Mouse (Mus musculus) spleen, adult 18-20 months (tissue): ENCODE results near the gene Mia2.
A peak's percentile ranks its signal among the peaks of the same experiment; 100 is the strongest.
"Not testable (repeated sequence)": the region's sequence is repeated elsewhere in the genome, so short reads cannot be mapped to it uniquely, and the experiment has no call there.

Experiments
- DNase-seq, 2 experiments: peaks; one replicate each; pipeline ENCODE4 v3.0.0; 2022; ENCODE audit warnings: mixed read lengths in 2 of 2

Gene Mia2

GRCm38 (mm10) chr12:59095104-59096025, at the start of gene Mia2:
TSS of gene Mia2 (plus strand) at chr12:59095799.
- DNase-seq, result no peak

DNA sequence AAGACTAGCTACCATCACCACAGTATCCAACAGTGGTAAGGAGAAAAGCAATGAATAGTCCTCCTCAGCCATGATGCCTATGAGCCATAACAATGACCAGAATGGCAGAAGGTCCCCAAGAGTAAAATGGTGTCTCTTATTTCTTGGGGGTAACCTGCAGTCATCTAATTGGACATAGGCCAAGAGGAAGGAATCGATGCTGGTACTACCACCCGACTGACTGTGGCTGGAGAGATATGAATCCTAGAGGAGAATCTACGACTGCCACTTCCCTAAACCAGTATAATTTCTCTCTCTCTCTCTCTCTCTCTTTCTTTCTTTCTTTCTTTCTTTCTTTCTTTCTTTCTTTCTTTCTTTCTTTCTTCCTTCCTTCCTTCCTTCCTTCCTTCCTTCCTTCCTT, 43.1 kb upstream of the Mia2 start:
- no peak for DNase-seq

DNA sequence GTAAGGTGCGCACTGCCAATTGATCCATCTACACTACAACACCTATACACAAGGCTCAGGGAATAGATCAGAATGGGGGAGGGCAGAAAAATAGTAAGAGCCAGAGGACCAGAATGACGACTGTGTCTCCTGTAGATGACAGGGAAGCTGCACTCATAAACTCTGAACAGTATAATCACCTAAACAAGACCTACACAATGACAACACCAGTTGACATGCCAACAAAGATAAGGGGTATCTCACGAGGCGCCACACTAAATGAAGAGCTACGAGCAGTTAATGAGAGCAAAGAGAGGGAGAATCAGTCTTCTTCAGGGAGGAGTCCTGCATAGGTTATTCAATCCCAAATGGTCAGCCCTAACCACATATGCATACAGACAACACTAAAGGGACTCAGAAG, 42.4 kb upstream of the Mia2 start:
- no peak for DNase-seq

DNA sequence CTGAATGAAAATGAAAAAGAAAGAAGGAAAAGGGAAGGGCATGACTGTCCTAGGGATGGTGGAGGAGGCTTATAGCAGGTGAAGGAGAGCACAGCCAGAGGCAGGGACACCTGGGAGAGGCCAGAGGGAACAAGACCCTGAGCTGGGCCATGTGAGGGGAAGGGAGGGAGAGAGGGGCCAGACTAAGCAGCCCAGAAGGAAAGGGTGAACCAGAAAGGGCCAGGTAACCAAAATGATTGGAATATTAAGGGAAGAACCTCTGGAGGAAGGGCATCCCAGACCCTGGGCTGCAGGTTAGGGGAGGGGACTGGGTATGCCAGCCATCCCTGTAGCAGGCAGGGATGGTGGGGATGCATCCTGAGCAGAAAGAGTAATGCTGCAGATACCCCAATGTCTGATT, 41.6 kb upstream of the Mia2 start:
- DNase-seq, result no peak

GRCm38 (mm10) chr12:59055196-59055850, 40.3 kb upstream of the Mia2 start:
- no peak for DNase-seq

DNA sequence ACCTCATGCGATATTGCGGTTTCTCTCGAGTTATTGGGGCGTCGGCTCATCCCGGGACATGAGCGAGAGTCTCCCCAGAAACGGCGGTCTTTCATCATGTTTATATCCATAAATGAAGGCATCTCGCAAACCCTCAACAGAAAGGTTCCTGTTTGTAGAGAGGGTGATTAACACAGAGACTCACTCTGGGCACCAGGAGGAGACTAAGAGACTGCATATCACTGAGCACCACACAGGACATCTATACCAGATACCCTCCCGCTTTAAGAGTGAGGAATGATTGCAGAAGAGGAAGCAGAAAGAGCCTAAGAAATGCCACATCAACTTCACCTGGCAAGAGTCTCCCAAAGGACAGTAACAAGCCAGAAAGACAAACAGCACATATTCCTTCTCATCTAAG, 39.4 kb upstream of the Mia2 start:
- no peak for DNase-seq

- not testable (repeated sequence) for DNase-seq
These were observed 37.4 kb upstream of the Mia2 start for GRCm38 (mm10) chr12:59058242-59058641.

DNA sequence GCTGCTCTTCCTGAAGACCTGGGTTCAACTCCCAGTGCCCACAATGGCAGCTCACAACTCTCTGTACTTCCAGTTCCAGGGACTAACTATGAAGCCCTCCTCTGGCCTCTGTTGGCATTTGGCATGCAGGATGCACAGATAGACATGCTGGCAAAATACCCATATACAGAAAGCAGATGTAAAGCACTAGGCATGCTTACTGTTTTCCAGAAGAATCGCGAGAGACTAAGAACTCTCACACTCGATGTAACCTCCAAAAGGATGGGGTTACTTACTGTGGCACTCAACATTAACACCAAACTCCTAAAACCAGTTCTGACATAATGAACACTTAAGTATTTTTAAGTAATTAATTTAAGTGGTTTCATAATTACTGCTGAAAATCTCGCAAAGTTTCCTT, 35.3 kb upstream of the Mia2 start:
- DNase-seq, result no peak

DNA sequence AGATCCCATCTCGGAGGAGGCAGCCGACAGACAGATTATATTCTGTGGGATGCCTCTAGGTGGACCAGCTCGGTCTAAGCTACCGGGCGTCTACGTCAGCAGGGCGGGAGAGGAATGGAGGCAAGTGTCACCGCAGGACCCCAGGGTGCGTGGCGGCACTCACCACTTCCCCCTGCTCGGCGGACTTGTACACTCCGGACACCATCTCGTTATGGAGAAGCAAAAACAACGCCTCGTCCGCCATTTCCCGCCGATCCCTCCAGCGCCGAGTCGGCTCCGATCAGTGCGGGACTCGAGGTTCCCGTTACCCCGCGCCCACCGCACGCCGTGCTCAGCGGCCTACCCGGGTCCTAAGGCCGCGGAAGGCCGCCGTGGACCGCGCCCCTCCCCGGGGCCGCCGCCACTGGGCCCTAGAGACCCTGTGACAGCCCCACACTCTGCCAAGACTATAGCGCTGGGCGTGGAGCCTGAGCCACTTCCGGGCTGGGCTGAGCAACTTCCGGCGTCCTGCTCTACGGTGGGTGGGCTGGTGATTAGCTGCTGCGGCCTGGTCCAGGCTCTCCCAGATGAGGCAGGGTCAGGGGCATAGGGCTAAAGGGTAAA, 34.5 kb upstream of the Mia2 start, which contains the start of gene Trappc6b:
Gene Trappc6b, minus strand, starts transcription at position 480 of the 603 bp plus-strand sequence.
- peak; percentile 55 to 69 for DNase-seq

GRCm38 (mm10) chr12:59064837-59065236, 30.8 kb upstream of the Mia2 start:
- DNase-seq, result no peak

GRCm38 (mm10) chr12:59065776-59066175, 29.8 kb upstream of the Mia2 start:
- DNase-seq, result no peak

DNA sequence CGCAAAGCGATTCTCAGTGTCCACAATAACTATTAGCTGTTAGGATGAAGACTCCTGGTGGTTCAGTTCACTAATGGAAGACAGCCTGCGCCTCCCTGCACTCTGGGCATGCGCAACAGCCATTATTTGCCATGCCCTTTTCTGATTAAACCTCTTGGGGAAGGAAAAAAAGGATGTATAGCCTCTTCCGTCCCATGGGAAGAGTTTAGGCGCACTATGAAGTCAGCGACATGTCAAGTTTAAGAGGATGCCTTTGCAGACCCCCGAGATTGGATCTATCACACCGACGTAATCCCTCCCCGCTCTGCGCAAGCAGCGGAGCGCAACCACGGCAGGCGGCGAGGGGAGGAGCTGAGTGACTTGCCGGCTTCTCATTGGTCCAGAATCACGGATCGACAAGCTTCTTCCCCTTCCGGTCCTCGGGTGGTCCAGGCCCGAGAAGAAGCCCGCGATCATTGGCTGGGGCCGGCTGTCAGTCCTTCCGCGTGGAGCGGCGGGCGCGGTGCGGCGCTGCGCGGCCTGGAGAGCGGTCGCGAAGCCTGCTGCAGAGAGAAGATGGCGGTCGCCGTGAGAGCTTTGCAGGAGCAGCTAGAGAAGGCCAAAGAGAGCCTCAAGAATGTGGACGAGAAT, 29.0 kb upstream of the Mia2 start, which contains the start of gene Pnn:
Gene Pnn, plus strand, starts transcription at position 437 of the 630 bp plus-strand sequence.
- peak; percentile 89 to 93 for DNase-seq

GRCm38 (mm10) chr12:59067095-59067494, 28.5 kb upstream of the Mia2 start:
- DNase-seq, result no peak

DNA sequence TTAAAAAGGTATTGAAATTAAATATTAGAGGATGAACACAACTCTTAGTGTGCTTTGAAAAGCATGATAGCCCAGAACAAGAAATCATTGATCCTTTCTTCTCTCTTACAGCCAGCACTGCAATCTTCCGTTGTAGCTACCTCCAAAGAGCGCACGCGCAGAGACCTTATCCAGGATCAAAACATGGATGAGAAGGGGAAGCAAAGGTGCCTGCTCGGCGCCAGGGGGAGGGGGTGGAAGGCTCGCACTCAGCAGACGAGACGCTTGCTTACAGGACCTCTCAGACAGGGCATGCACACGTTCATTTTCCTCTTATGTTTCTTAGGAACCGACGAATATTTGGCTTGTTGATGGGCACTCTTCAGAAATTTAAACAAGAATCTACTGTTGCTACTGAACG, 26.8 kb upstream of the Mia2 start:
- no peak for DNase-seq

DNA sequence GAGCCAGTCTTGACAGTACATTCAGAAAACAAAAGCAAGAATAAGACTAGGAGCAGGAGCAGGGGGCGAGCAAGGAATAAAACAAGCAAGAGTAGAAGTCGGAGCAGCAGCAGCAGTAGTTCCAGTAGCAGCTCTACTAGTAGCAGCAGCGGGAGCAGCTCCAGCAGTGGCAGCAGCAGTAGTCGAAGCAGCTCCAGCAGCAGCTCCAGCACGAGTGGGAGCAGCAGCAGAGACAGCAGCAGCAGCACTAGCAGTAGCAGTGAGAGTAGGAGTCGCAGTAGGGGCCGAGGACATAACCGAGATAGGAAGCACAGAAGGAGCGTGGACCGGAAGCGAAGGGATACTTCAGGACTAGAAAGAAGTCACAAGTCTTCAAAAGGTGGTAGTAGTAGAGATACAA, 23.3 kb upstream of the Mia2 start:
- no peak for DNase-seq

DNA sequence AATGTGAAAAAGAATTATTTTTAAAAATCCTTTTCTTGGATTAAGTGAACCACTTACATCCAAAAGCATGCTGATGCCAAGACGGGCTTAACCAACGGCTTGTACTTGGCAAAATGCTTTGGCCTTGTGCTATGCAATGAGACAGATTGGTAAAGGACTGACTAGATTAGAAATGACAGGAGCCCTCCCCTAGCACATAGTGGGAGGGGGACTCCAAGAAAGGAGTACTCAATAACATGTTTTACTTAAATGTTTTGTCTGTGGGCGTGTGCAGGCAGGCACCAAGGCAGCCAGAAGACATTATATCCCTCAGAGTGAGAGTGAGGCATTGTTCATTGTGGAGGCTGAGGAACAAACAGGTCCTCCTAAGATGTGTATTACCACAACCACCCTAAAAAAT, 21.5 kb upstream of the Mia2 start:
- DNase-seq, result no peak

DNA sequence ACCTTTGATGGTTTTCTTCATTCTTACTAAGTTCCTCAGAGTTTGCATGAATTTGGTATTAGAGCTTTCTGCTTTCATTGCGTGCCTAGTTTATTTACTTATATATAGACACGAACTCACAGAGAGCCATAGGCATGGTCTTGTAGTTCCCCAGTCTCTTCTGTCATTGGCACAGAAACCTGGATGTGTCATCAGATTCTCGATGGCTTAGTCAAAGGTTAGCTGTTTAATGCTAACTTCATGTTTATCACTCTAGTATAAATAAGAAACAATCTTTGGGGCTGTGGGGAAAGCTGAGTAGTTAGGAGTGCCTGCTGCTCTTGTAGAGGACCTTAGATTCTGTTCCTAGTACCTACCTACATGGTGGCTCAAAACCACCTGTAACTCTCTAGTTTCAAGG, 18.6 kb upstream of the Mia2 start:
- no peak for DNase-seq

DNA sequence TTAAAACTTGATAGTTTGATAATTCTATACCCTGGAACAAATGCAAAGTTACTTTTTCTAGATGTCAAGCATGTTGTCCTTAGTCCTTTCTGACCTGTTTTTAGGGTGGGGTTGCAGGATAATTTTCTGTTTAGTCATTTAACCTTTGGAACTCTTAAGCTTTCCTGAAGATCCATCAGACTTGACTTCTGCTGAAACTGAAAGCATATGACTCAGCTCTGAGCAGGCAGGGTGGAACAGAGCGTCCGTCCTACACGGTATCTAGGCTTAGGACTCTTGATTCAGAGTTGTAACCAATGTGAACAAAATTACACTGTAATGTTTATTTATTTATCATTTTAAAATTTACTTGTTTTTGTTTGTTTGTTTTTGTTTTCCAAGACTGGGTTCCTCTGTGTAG, 17.7 kb upstream of the Mia2 start:
- no peak for DNase-seq

- no peak for DNase-seq
These were observed 15.1 kb upstream of the Mia2 start for GRCm38 (mm10) chr12:59080461-59080860.

DNA sequence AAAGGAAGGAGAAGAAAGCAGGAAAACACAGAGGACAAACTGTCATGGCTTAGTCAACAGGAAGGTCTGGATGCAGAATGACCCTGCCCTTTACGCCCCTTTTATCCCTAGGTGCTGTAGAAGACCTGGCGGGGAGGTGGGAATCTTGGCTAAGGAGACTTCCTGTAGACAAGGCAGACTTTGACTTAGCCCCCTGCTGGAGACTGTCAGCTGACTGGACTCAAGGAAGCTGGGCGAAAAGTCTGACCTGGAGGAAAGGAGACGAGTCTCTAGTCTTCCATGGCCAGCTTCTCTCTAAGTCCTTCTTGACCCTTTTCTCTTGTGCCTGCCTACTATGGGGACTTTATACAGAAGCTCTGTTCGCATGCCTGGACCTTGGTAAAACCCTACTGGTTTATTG, 11.2 kb upstream of the Mia2 start:
- no peak for DNase-seq

GRCm38 (mm10) chr12:59086171-59086570, 9.4 kb upstream of the Mia2 start:
- DNase-seq, result no peak

GRCm38 (mm10) chr12:59093543-59093942, 2.1 kb upstream of the Mia2 start:
- no peak for DNase-seq

- DNase-seq, result no peak
These were observed 9.2 kb downstream of the Mia2 start for GRCm38 (mm10) chr12:59104771-59105170.
